Mouse (Mus musculus): ENCODE data around the gene Triobp. TPM values are rescaled to one million over a fixed set of nuclear protein-coding genes. Genes with fewer than 3 reads are reported as not detected.

The Triobp gene
- polyA plus RNA-seq, 1 experiment from 2014 or later, result 41.1 TPM

GRCm38 (mm10) chr15:78973950-78974349, 26.4 kb downstream of the Triobp start:
- H3K27me3 ChIP-seq (ENCODE audit: control insufficient read depth, insufficient read depth, low read length), result no peaks in the 10 kb centered on the region
- ATAC-seq (ENCODE audit: insufficient number of reproducible peaks, insufficient read depth, low FRiP score, low read depth), result peak; percentile 8; the same call in 1 of the 2 replicates
- no peak overlapping the region for H3K4me3 ChIP-seq (ENCODE audit: control insufficient read depth in 1 of 2, insufficient read depth in 1 of 2, low read depth in 1 of 2, low read length in 2 of 2)
- no peak overlapping the region for H3K4me2 ChIP-seq (ENCODE audit: low read length)
- peaks cover 7 to 8% of the 10 kb centered on the region in 2 experiments for H3K4me1 ChIP-seq (ENCODE audit: control insufficient read depth in 2 of 2, insufficient read depth in 2 of 2, low read length in 2 of 2)
- no peaks in the 10 kb centered on the region for H3K9me3 ChIP-seq (ENCODE audit: control insufficient read depth, low read length)
- no peak overlapping the region for H3K27ac ChIP-seq (replicated peaks in 1 of 2; ENCODE audit: control insufficient read depth in 1 of 2, insufficient read depth in 1 of 2, low read depth in 2 of 2, low read length in 2 of 2)
- no peaks in the 10 kb centered on the region for H3K36me3 ChIP-seq (ENCODE audit: control insufficient read depth, insufficient read depth, low read length)
- 65% methylated on average over 7 of the region's 7 CpGs for WGBS
- no peak overlapping the region for H3K9ac ChIP-seq (ENCODE audit: low read length)

- ATAC-seq (ENCODE audit: insufficient number of reproducible peaks, insufficient read depth, low FRiP score, low read depth), result no peak
Observed at GRCm38 (mm10) chr15:78977676-78978159, 30.2 kb downstream of the Triobp start.

GRCm38 (mm10) chr15:78978875-78979274, 31.4 kb downstream of the Triobp start:
- Histone ChIP-seq H3K4me1 (ENCODE audit: control insufficient read depth in 2 of 2, insufficient read depth in 2 of 2, low read length in 2 of 2) (peaks cover 19 to 28% of the 10 kb centered on the region in 2 experiments), H3K4me3 (ENCODE audit: control insufficient read depth in 1 of 2, insufficient read depth in 1 of 2, low read depth in 1 of 2, low read length in 2 of 2) (no peak overlapping the region), H3K27ac (replicated peaks in 1 of 2; ENCODE audit: control insufficient read depth in 1 of 2, insufficient read depth in 1 of 2, low read depth in 2 of 2, low read length in 2 of 2) (peak overlapping the region; percentile 28 to 71; a peak in 3 of 4 replicates), H3K27me3 (ENCODE audit: control insufficient read depth, insufficient read depth, low read length) (no peaks in the 10 kb centered on the region), H3K9me3 (ENCODE audit: control insufficient read depth, low read length) (no peaks in the 10 kb centered on the region), H3K36me3 (ENCODE audit: control insufficient read depth, insufficient read depth, low read length) (no peaks in the 10 kb centered on the region), H3K9ac (ENCODE audit: low read length) (peak overlapping the region; percentile 54), H3K4me2 (ENCODE audit: low read length) (peak overlapping the region; percentile 11; the same call in 1 of the 2 replicates)
- ATAC-seq (ENCODE audit: insufficient number of reproducible peaks, insufficient read depth, low FRiP score, low read depth), result peak; percentile 18; the same call in 1 of the 2 replicates
- 8% methylated on average over 4 of the region's 4 CpGs for WGBS

More at GRCm38 (mm10) chr15:78977676-78978159, 30.2 kb downstream of the Triobp start:
- Histone ChIP-seq H3K27me3 (ENCODE audit: control insufficient read depth, insufficient read depth, low read length) (no peaks in the 10 kb centered on the region), H3K36me3 (ENCODE audit: control insufficient read depth, insufficient read depth, low read length) (no peaks in the 10 kb centered on the region), H3K27ac (replicated peaks in 1 of 2; ENCODE audit: control insufficient read depth in 1 of 2, insufficient read depth in 1 of 2, low read depth in 2 of 2, low read length in 2 of 2) (no peak overlapping the region), H3K4me2 (ENCODE audit: low read length) (no peak overlapping the region), H3K4me3 (ENCODE audit: control insufficient read depth in 1 of 2, insufficient read depth in 1 of 2, low read depth in 1 of 2, low read length in 2 of 2) (no peak overlapping the region), H3K9ac (ENCODE audit: low read length) (no peak overlapping the region), H3K9me3 (ENCODE audit: control insufficient read depth, low read length) (no peaks in the 10 kb centered on the region), H3K4me1 (ENCODE audit: control insufficient read depth in 2 of 2, insufficient read depth in 2 of 2, low read length in 2 of 2) (peaks cover 17 to 24% of the 10 kb centered on the region in 2 experiments)
- 88% methylated on average over 8 of the region's 8 CpGs for WGBS

DNA sequence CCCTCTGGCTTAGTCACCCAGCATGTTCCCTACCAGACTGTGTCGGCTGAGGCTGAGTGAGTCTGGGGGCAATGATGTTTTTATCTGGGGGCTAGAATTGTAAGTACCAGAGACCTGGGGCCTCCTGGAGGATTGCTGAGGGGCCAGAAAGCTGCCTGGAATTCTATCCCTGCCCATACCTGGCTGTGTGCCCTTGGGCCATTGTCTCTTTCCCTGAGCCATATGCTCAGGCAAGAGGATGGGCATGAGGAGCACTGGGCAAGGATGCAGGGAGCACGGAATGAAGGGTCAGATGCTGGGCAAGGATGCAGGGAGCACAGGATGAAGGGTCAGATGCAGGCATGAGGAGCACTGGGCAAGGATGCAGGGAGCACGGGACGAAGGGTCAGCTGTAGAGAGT, 32.6 kb downstream of the Triobp start:
- Histone ChIP-seq H3K4me1 (ENCODE audit: control insufficient read depth in 2 of 2, insufficient read depth in 2 of 2, low read length in 2 of 2) (peaks cover 29 to 40% of the 10 kb centered on the region in 2 experiments), H3K4me2 (ENCODE audit: low read length) (no peak overlapping the region), H3K27ac (replicated peaks in 1 of 2; ENCODE audit: control insufficient read depth in 1 of 2, insufficient read depth in 1 of 2, low read depth in 2 of 2, low read length in 2 of 2) (no peak overlapping the region), H3K9me3 (ENCODE audit: control insufficient read depth, low read length) (no peaks in the 10 kb centered on the region), H3K27me3 (ENCODE audit: control insufficient read depth, insufficient read depth, low read length) (no peaks in the 10 kb centered on the region), H3K9ac (ENCODE audit: low read length) (no peak overlapping the region), H3K4me3 (ENCODE audit: control insufficient read depth in 1 of 2, insufficient read depth in 1 of 2, low read depth in 1 of 2, low read length in 2 of 2) (no peak overlapping the region), H3K36me3 (ENCODE audit: control insufficient read depth, insufficient read depth, low read length) (no peaks in the 10 kb centered on the region)
- WGBS, result 90% methylated on average over 4 of the region's 4 CpGs
- no peak for ATAC-seq (ENCODE audit: insufficient number of reproducible peaks, insufficient read depth, low FRiP score, low read depth)

DNA sequence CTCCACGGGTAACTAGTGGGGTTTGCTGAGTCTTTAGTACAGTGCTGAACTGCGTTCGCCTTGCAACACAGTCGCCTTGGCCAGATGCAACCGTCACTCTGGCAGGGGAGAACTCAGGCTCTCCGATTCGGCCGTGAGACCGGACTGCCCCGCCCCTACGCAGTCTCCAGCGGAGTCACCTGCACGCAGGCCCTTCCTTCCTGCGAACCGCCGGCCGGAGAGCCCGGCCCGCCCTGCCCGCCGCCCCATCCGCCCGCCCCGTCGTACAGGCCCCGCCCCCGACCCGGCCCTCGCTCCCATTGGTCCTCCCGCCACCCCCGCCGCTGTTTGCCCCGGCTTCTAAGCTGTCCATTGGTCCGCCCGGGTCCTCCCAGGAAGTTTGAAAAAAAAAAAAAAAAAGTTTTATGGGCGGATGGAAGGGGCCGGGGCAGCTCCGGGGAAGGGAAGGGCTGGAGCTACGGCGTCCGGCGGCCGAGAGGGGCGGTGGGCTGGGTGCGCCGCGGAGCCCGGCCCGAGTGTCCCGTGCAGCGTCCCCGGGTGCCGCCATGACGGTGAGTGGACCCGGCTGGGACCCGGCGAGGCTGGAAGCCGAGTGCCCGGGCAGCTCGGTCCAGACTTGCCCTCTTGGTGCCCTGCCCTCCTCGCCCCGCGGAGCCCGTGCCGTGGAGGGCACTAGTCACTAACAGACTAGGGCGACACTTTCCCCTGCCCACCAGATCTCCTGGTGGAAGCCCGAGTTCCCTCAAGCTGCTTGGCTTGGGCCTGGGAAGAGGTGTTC, 35.3 kb downstream of the Triobp start:
- peak overlapping the region; percentile 97 for H3K9ac ChIP-seq (ENCODE audit: low read length)
- no peaks in the 10 kb centered on the region for H3K36me3 ChIP-seq (ENCODE audit: control insufficient read depth, insufficient read depth, low read length)
- peak; percentile 74 for ATAC-seq (ENCODE audit: insufficient number of reproducible peaks, insufficient read depth, low FRiP score, low read depth)
- peaks cover 46 to 61% of the 10 kb centered on the region in 2 experiments for H3K4me1 ChIP-seq (ENCODE audit: control insufficient read depth in 2 of 2, insufficient read depth in 2 of 2, low read length in 2 of 2)
- WGBS, result under 1% methylated on average over 65 of the region's 67 CpGs
- no peaks in the 10 kb centered on the region for H3K27me3 ChIP-seq (ENCODE audit: control insufficient read depth, insufficient read depth, low read length)
- H3K27ac ChIP-seq (replicated peaks in 1 of 2; ENCODE audit: control insufficient read depth in 1 of 2, insufficient read depth in 1 of 2, low read depth in 2 of 2, low read length in 2 of 2), result peak overlapping the region; percentile 91 to 97
- peak overlapping the region; percentile 95 for H3K4me3 ChIP-seq (ENCODE audit: control insufficient read depth in 1 of 2, insufficient read depth in 1 of 2, low read depth in 1 of 2, low read length in 2 of 2)
- peak overlapping the region; percentile 92 for H3K4me2 ChIP-seq (ENCODE audit: low read length)
- no peaks in the 10 kb centered on the region for H3K9me3 ChIP-seq (ENCODE audit: control insufficient read depth, low read length)

DNA sequence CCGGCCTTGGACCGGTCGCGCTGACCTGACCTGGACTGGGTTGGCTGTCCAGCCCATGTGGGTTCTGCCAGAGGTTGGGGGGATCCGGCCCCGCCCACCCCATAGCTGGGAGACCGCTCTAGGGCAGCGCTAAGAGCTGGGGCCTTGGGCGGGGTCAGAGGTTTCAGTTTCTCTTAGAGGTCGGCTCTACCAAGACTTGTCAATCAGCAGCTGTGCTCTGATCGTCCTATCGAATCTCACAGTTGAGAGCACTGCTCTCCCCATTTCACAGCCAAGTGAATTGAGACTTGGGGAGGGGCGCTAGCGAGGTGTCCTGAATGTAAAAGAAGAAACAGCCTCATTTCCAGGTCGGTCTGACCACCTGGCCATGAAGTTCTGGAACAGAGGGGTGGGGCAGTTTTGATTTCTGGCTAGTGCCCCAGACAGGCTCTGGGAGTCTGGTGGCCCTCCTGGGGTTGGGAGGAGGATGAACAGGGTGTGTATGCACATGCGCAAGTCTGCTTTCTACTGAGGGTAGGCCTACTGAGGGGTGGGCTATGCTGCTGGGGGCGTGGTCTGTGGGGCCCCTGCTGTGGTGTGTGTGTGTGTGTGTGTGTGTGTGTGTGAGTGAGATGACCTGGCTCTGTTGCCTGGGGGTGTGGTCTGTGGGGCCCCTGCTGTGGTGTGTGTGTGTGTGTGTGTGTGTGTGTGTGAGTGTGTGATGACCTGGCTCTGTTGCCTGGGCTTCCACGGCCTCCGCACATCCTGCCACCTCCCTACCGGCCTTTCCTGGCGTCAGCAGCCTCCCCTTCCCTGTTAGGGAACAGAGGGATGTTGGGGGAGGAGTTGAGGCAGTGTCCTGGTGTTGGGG, 36.1 kb downstream of the Triobp start:
- H3K4me2 ChIP-seq (ENCODE audit: low read length), result peak overlapping the region; percentile 92
- ATAC-seq (ENCODE audit: insufficient number of reproducible peaks, insufficient read depth, low FRiP score, low read depth), result peak; percentile 64
- H3K27ac ChIP-seq (replicated peaks in 1 of 2; ENCODE audit: control insufficient read depth in 1 of 2, insufficient read depth in 1 of 2, low read depth in 2 of 2, low read length in 2 of 2), result peak overlapping the region; percentile 91 to 97
- no peaks in the 10 kb centered on the region for H3K27me3 ChIP-seq (ENCODE audit: control insufficient read depth, insufficient read depth, low read length)
- no peaks in the 10 kb centered on the region for H3K36me3 ChIP-seq (ENCODE audit: control insufficient read depth, insufficient read depth, low read length)
- H3K4me3 ChIP-seq (ENCODE audit: control insufficient read depth in 1 of 2, insufficient read depth in 1 of 2, low read depth in 1 of 2, low read length in 2 of 2), result peak overlapping the region; percentile 95
- peaks cover 49 to 65% of the 10 kb centered on the region in 2 experiments for H3K4me1 ChIP-seq (ENCODE audit: control insufficient read depth in 2 of 2, insufficient read depth in 2 of 2, low read length in 2 of 2)
- no peaks in the 10 kb centered on the region for H3K9me3 ChIP-seq (ENCODE audit: control insufficient read depth, low read length)
- 1% methylated on average over 21 of the region's 21 CpGs for WGBS
- H3K9ac ChIP-seq (ENCODE audit: low read length), result peak overlapping the region; percentile 97

DNA sequence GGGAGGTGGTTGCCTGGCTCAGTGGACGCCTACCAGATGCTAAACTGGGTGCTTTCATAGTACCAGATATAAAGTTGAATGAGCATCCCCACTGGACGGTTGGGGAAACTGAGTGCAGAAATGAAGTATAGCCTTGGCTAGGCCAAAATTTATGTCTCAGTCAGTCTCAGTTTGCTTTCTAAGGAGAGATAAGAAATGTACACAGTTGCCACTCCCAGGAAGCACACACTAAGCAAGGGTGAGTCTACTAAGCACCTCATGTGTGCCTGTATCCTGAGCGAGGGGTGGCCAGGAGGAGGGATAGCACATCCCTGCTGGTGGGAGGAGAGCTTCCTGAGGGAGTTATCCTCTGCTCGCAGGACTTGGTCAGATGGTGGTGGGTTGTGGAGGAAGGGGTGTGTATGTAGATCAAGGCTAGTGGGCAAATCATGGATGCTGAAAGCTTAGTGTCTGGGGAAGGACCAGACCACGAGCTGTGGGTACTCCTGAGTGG, 36.8 kb downstream of the Triobp start:
- H3K27ac ChIP-seq (replicated peaks in 1 of 2; ENCODE audit: control insufficient read depth in 1 of 2, insufficient read depth in 1 of 2, low read depth in 2 of 2, low read length in 2 of 2), result peak overlapping the region; percentile 11 to 97; a peak in 2 of 4 replicates
- peak overlapping the region in 1 of 2 experiments; percentile 95; a peak in 3 of 4 replicates for H3K4me3 ChIP-seq (ENCODE audit: control insufficient read depth in 1 of 2, insufficient read depth in 1 of 2, low read depth in 1 of 2, low read length in 2 of 2)
- H3K9me3 ChIP-seq (ENCODE audit: control insufficient read depth, low read length), result no peaks in the 10 kb centered on the region
- H3K27me3 ChIP-seq (ENCODE audit: control insufficient read depth, insufficient read depth, low read length), result no peaks in the 10 kb centered on the region
- ATAC-seq (ENCODE audit: insufficient number of reproducible peaks, insufficient read depth, low FRiP score, low read depth), result no peak
- H3K9ac ChIP-seq (ENCODE audit: low read length), result peak overlapping the region; percentile 44; the same call in 1 of the 2 replicates
- 29% methylated on average over 5 of the region's 5 CpGs for WGBS
- H3K4me1 ChIP-seq (ENCODE audit: control insufficient read depth in 2 of 2, insufficient read depth in 2 of 2, low read length in 2 of 2), result peaks cover 49 to 65% of the 10 kb centered on the region in 2 experiments
- H3K4me2 ChIP-seq (ENCODE audit: low read length), result peak overlapping the region; percentile 92
- peaks cover 5% of the 10 kb centered on the region for H3K36me3 ChIP-seq (ENCODE audit: control insufficient read depth, insufficient read depth, low read length)

Data from heart, embryonic 14.5 days (tissue).